Mouse (Mus musculus) bone marrow macrophage, adult 2 months (primary cell): Measurements from ENCODE around the gene Disc1.

Source experiments
- CTCF ChIP-seq: IDR thresholded peaks from 2 replicates; pipeline ENCODE4 v1.5.1; 2012; ENCODE audit warnings: low read depth, mild to moderate bottlenecking, low read length, moderate library complexity
- POLR2A ChIP-seq: IDR thresholded peaks from 2 replicates; pipeline ENCODE4 v1.6.1; 2012; ENCODE audit warnings: mild to moderate bottlenecking, low read depth, low read length, borderline replicate concordance

DNA sequence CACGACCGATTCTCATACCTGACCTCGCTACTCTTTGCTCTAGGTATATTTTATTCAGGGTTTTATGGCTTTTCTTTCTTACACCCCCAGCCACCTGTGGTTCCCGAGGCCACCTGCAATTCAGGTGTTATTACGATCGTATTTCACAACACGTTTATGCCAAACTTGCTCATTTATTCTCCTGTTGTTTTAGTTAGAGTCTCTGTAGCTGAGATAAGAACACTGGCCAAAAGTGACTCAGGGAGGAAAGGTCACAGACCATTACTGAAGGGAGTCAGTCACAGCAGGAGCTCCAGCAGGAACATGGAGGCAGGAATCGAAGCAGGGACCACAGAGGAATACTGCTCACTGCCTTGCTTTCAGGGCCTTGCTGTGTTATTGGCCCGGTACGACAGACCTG lies 109.5 kb downstream of the Disc1 start:
- TF ChIP-seq CTCF (no peak), POLR2A (no peak)
